Mouse (Mus musculus) erythroblast, embryonic 14.5 days (primary cell): ENCODE data around the gene Cmas.

ENCODE experiments used
- GATA1 ChIP-seq: IDR thresholded peaks from 2 replicates; pipeline ENCODE4 v1.6.1; 2012; ENCODE audit warnings: low read length, inconsistent platforms, mixed read lengths
- TAL1 ChIP-seq: IDR thresholded peaks from 3 replicates; pipeline ENCODE4 v1.6.1; 2012; ENCODE audit warnings: low read length, inconsistent platforms, mixed read lengths

DNA sequence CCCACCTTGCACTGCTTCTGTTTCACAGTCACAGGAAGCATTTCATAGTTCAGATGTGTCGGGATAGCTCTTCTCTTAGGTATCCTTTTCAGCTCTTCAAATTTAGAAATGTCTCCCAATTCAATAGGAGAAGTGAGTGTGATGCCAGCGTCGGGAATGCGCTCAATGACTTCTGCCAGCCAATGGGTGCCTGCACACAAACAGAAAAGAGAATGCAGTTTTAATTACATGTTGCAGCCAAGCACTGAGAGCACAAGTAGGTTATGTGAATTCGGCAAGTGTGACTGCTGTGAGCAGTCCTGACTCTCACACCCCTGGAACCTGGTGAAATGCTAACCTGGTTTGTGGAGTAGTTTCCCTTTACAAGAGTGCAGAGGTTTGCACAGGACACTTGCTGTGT, 45.2 kb downstream of the Cmas start:
- no peak for TF ChIP-seq TAL1
- TF ChIP-seq GATA1, result no peak
